Mouse (Mus musculus) liver, embryonic 16.5 days (tissue): Measurements from ENCODE around the gene Psmb6. TPM values are rescaled to one million over a fixed set of nuclear protein-coding genes. Genes with fewer than 3 reads are reported as not detected.

ENCODE experiments used
- ATAC-seq: fragments of 200-750 bp; cut with Nextera tagmentation; 2 replicates; pipeline ENCODE4 v1.8.0; 2017; ENCODE audit warnings: low read depth, mild to moderate bottlenecking, moderate number of reproducible peaks, moderate library complexity
- H3K27ac ChIP-seq: fragments of 300-500 bp; sonication (generic); 2 replicates; pipeline ENCODE4 v1.5.1; 2014; ENCODE audit warnings: mild to moderate bottlenecking, low read length
- H3K27me3 ChIP-seq: fragments of 300-500 bp; sonication (generic); 2 replicates; pipeline ENCODE4 v1.6.1; 2014; ENCODE audit warnings: low read depth, low read length, mixed read lengths; ENCODE audit not compliant: control insufficient read depth, insufficient read depth
- H3K36me3 ChIP-seq: fragments of 300-500 bp; sonication (generic); 2 replicates; pipeline ENCODE4 v1.6.1; 2014; ENCODE audit warnings: mild to moderate bottlenecking; ENCODE audit not compliant: control insufficient read depth, insufficient read depth
- H3K4me1 ChIP-seq: fragments of 300-500 bp; sonication (generic); 2 replicates; pipeline ENCODE4 v1.6.1; 2014; ENCODE audit warnings: low read depth, low read length, mixed read lengths; ENCODE audit not compliant: control insufficient read depth
- H3K4me2 ChIP-seq: fragments of 300-500 bp; sonication (generic); 2 replicates; pipeline ENCODE4 v1.6.1; 2014; ENCODE audit warnings: low read depth, low read length, mixed read lengths
- H3K4me3 ChIP-seq: fragments of 300-500 bp; sonication (generic); 2 replicates; pipeline ENCODE4 v1.5.1; 2014; ENCODE audit warnings: low read depth, mild to moderate bottlenecking, low read length
- H3K9ac ChIP-seq: fragments of 300-500 bp; sonication (generic); 2 replicates; pipeline ENCODE4 v1.6.1; 2014; ENCODE audit warnings: low read depth, low read length
- H3K9me3 ChIP-seq: fragments of 300-500 bp; sonication (generic); replicated peaks from 2 replicates; pipeline ENCODE4 v1.6.1; 2016; ENCODE audit warnings: low read length; ENCODE audit not compliant: control insufficient read depth
- WGBS: fragments of 180-500 bp; shearing (Covaris S2); extraction: QIAGEN DNeasy Blood & Tissue Kit; methylation state at CpG from one replicate; pipeline ENCODE4 v1.1.7; 2014; ENCODE audit not compliant: insufficient replicate concordance; 5-methylcytosine and 5-hydroxymethylcytosine counted together
- polyA plus RNA-seq: library from polyadenylated mRNA; unstranded; fragments of >200 nt; fragmentation: Nextera tagmentation; extraction: Ambion mirVana; gene quantifications from 2 replicates; pipeline ENCODE4 v1.2.1, GENCODE M21; 2015

Gene Psmb6
- polyA plus RNA-seq, result 291 and 307 TPM in 2 replicates

GRCm38 (mm10) chr11:70525184-70525678, at the start of gene Psmb6:
Gene Psmb6, plus strand, starts transcription at chr11:70525367.
- peaks cover 10% of the 10 kb centered on the region for H3K36me3 ChIP-seq
- no peaks in the 10 kb centered on the region for H3K9me3 ChIP-seq
- 0% methylated on average over 25 of the region's 26 CpGs for WGBS
- peak; percentile 95 for ATAC-seq
- peaks cover 3% of the 10 kb centered on the region for H3K27me3 ChIP-seq
- peak within 1 kb of the TSS; percentile 82 for H3K4me2 ChIP-seq
- H3K27ac ChIP-seq, result peak within 1 kb of the TSS; percentile 53
- H3K4me3 ChIP-seq, result peak within 1 kb of the TSS; percentile 85
- peak within 1 kb of the TSS; percentile 80 for H3K9ac ChIP-seq
- peaks cover 9% of the 10 kb centered on the region for H3K4me1 ChIP-seq

GRCm38 (mm10) chr11:70485498-70485897, 39.7 kb upstream of the Psmb6 start:
- no peak overlapping the region for H3K4me2 ChIP-seq
- no peak for ATAC-seq
- H3K27ac ChIP-seq, result no peak overlapping the region
- no peaks in the 10 kb centered on the region for H3K36me3 ChIP-seq
- 37% methylated on average over 2 of the region's 2 CpGs for WGBS
- H3K9me3 ChIP-seq, result no peaks in the 10 kb centered on the region
- H3K27me3 ChIP-seq, result no peaks in the 10 kb centered on the region
- no peak overlapping the region for H3K4me3 ChIP-seq
- no peaks in the 10 kb centered on the region for H3K4me1 ChIP-seq
- no peak overlapping the region for H3K9ac ChIP-seq

GRCm38 (mm10) chr11:70487816-70488215, 37.4 kb upstream of the Psmb6 start:
- Histone ChIP-seq H3K27me3 (no peaks in the 10 kb centered on the region), H3K36me3 (no peaks in the 10 kb centered on the region), H3K9me3 (no peaks in the 10 kb centered on the region), H3K4me2 (no peak overlapping the region), H3K4me3 (no peak overlapping the region), H3K27ac (no peak overlapping the region), H3K4me1 (no peaks in the 10 kb centered on the region), H3K9ac (no peak overlapping the region)
- WGBS, result 34% methylated on average over 4 of the region's 4 CpGs
- ATAC-seq, result no peak

GRCm38 (mm10) chr11:70489138-70489537, 36.0 kb upstream of the Psmb6 start:
- Histone ChIP-seq H3K27ac (no peak overlapping the region), H3K36me3 (no peaks in the 10 kb centered on the region), H3K9ac (no peak overlapping the region), H3K4me2 (no peak overlapping the region), H3K4me1 (no peaks in the 10 kb centered on the region), H3K27me3 (no peaks in the 10 kb centered on the region), H3K4me3 (no peak overlapping the region), H3K9me3 (no peaks in the 10 kb centered on the region)
- 56% methylated on average over 3 of the region's 3 CpGs for WGBS
- ATAC-seq, result no peak

- Histone ChIP-seq H3K27ac (no peak overlapping the region), H3K27me3 (no peaks in the 10 kb centered on the region), H3K4me2 (no peak overlapping the region), H3K9ac (no peak overlapping the region), H3K9me3 (no peaks in the 10 kb centered on the region), H3K36me3 (no peaks in the 10 kb centered on the region), H3K4me1 (no peaks in the 10 kb centered on the region), H3K4me3 (no peak overlapping the region)
- 23% methylated on average over 6 of the region's 6 CpGs for WGBS
- no peak for ATAC-seq
These were observed 35.5 kb upstream of the Psmb6 start for GRCm38 (mm10) chr11:70489684-70490083.

GRCm38 (mm10) chr11:70499566-70500475, 25.3 kb upstream of the Psmb6 start:
- Histone ChIP-seq H3K4me3 (no peak overlapping the region), H3K27ac (no peak overlapping the region), H3K36me3 (no peaks in the 10 kb centered on the region), H3K9ac (no peak overlapping the region), H3K9me3 (no peaks in the 10 kb centered on the region), H3K4me2 (no peak overlapping the region), H3K27me3 (no peaks in the 10 kb centered on the region; the same call in 1 of the 2 replicates), H3K4me1 (peaks cover under 1% of the 10 kb centered on the region)
- ATAC-seq, result no peak
- 52% methylated on average over 14 of the region's 14 CpGs for WGBS

GRCm38 (mm10) chr11:70500476-70500812, 24.7 kb upstream of the Psmb6 start:
- no peaks in the 10 kb centered on the region for H3K9me3 ChIP-seq
- peaks cover 6% of the 10 kb centered on the region for H3K4me1 ChIP-seq
- 70% methylated on average over 1 of the region's 1 CpGs for WGBS
- no peak for ATAC-seq
- no peaks in the 10 kb centered on the region for H3K36me3 ChIP-seq
- H3K9ac ChIP-seq, result no peak overlapping the region
- no peaks in the 10 kb centered on the region; the same call in 1 of the 2 replicates for H3K27me3 ChIP-seq
- H3K4me3 ChIP-seq, result no peak overlapping the region
- H3K27ac ChIP-seq, result no peak overlapping the region
- H3K4me2 ChIP-seq, result no peak overlapping the region

- H3K9me3 ChIP-seq, result no peaks in the 10 kb centered on the region
- H3K4me2 ChIP-seq, result no peak overlapping the region
- no peaks in the 10 kb centered on the region for H3K36me3 ChIP-seq
- H3K4me1 ChIP-seq, result peaks cover 6% of the 10 kb centered on the region
- no peak overlapping the region for H3K4me3 ChIP-seq
- no peak overlapping the region for H3K27ac ChIP-seq
- 38% methylated on average over 3 of the region's 3 CpGs for WGBS
- no peak for ATAC-seq
- no peaks in the 10 kb centered on the region; the same call in 1 of the 2 replicates for H3K27me3 ChIP-seq
- no peak overlapping the region for H3K9ac ChIP-seq
These were observed 23.1 kb upstream of the Psmb6 start for GRCm38 (mm10) chr11:70502018-70502417.

GRCm38 (mm10) chr11:70504970-70505369, 20.2 kb upstream of the Psmb6 start, which contains the start of gene Tm4sf5:
Gene Tm4sf5, plus strand, starts transcription at chr11:70505244.
- WGBS, result 33% methylated on average over 9 of the region's 9 CpGs
- Histone ChIP-seq H3K27me3 (peaks cover 3% of the 10 kb centered on the region; the same call in 1 of the 2 replicates), H3K9me3 (no peaks in the 10 kb centered on the region), H3K9ac (no peak within 1 kb of the TSS), H3K36me3 (no peaks in the 10 kb centered on the region), H3K4me1 (peaks cover 6% of the 10 kb centered on the region), H3K4me3 (no peak within 1 kb of the TSS), H3K4me2 (no peak within 1 kb of the TSS), H3K27ac (no peak within 1 kb of the TSS)
- no peak for ATAC-seq
